Mouse (Mus musculus): ENCODE results near the gene Itpripl2. TPM values are rescaled to one million over a fixed set of nuclear protein-coding genes. Genes with fewer than 3 reads are reported as not detected.

Itpripl2 gene
- polyA plus RNA-seq (2012; rRNA removed), result 2.5 and 3.1 TPM in 2 replicates

DNA sequence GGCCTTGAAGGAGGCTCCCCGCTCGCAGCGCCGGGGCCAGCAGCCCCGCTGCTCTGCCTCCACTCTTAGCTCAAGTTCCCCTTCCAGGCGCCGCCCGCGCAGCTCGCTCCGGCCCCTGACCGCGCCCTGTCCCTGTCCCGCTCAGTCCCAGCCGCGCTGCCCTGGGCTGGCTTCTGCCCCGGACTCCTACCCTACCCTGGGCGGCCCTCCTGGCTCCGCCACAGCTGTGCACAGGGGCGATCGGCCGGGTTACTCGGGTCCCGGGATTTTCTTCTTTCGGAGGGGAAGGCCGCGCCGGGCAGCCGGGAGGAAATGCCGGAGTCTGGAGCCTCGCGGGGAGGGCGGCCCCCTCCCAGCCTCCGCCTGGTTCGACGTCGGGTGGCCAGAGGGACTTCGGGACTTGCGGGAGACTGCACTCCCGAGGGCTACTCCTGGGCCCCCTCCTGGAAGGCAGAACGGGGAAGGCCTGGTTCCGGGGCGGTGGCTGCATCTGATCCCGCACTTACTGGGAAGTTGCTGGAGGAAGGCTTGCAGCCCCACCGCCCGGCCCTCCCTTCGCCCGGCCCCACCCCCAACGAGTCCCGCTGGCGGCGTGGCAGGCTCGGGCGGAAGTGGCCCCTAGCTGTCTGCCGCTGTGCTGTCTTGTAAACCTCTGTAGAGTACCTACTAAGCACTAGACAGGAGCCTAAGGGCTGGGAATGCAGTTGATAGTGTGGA is at the start of gene Itpripl2:
Itpripl2 (minus strand) TSS at position 545 of the 717 bp plus-strand sequence.
- DNase-seq (ENCODE audit: extremely low spot score in 1 of 2, low spot score in 1 of 2), result peak in 1 of 2 experiments; percentile 21

- DNase-seq (ENCODE audit: extremely low spot score in 1 of 2, low spot score in 1 of 2), result no peak
Observed at GRCm38 (mm10) chr7:118535076-118535475, 43.3 kb upstream of the Itpripl2 start.

DNA sequence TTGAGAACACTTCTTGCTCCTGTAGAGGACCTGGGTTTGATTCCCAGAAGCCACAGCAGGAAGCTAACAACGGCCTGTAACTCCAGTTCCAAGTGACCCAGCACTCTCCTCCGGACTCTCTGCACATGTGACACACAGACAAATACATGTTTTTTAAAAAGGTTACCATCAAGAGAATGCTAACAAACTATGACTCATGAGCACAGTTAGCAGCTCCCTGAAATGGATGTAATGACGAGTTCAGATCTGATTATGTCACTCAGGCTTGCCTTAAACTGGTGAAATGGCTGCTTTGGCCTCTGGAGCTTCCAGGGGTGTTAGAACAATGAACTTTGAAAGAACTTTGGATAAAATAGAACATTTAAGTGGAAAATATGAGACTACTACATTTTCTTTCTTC is 42.6 kb upstream of the Itpripl2 start:
- DNase-seq (ENCODE audit: extremely low spot score in 1 of 2, low spot score in 1 of 2), result no peak

- DNase-seq (ENCODE audit: extremely low spot score in 1 of 2, low spot score in 1 of 2), result peak; percentile 93 to 98
Observed at GRCm38 (mm10) chr7:118533178-118533578, 41.4 kb upstream of the Itpripl2 start, which contains the start of gene Coq7. Gene Coq7 (minus strand): TSS chr7:118533356.

DNA sequence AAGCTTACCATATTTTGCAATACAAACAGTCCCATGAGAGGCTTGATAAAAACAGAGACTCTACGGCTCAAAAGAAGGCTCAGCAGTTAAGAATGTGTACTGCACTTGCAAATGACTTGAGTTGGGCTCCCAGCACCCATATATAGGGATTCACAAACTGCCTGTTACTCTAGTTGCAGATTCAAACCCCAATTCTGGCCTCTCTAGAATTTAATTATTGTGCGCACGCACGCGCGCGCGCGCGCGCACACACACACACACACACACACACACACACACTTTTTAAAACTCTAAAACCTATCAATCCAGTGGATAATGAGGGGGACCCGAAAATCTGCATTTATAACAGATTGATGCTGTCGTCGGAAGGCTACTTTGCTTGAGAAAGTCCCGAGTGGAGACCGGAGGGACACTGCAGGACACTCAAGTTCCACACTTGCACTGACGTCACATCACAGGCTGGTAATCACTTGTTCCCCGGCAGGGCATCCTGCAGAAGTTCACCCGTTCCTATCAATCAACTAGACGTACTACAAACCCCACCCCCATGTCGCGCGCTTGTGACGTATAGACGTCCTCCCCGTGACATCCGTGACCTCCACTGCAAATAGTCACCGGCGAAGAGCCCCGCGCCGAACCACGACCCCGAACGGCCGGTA is 40.9 kb upstream of the Itpripl2 start:
- peak; percentile 95 to 99 for DNase-seq (ENCODE audit: extremely low spot score in 1 of 2, low spot score in 1 of 2)

DNA sequence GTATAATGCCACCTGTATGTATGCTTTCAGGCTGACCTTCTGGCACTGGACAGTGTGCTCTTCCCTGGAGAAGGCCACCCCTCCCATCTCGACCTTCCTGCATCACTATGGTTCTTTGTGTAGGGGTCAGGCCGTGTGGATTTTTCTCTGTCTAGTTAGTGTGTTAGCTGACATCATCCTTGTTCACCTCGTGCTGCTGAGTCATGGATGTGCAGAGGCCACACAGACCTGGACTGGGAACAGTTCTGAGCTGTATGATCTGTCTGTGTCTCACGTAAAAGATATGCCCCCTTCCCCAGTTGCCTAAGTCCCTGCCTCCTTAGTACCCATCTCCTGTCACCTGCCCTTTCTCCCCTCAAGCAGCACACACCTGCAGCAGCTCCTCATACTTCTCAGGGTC is 35.2 kb upstream of the Itpripl2 start:
- no peak for DNase-seq (ENCODE audit: extremely low spot score in 1 of 2, low spot score in 1 of 2)

GRCm38 (mm10) chr7:118522077-118522476 is 30.3 kb upstream of the Itpripl2 start:
- no peak for DNase-seq (ENCODE audit: extremely low spot score in 1 of 2, low spot score in 1 of 2)

DNA sequence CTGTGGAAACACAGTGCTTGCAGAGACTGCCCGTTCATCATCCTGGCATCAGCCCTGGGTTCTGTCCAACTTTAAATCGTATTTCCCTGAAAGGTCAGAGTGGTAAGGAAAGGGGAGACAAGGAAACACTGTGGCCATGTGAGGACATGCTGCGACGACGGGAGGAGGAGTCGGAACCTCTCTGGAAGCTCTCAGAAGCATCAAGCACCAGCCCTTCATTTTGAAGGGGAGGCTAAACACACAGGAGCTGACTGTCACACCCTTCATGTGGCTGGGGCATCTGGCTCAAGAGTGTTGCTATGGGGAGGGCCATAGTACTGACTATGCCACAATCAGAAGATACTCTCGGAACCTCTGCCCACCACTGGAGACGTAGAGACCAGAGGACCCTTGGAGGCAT is 27.9 kb upstream of the Itpripl2 start:
- DNase-seq (ENCODE audit: extremely low spot score in 1 of 2, low spot score in 1 of 2), result no peak

DNA sequence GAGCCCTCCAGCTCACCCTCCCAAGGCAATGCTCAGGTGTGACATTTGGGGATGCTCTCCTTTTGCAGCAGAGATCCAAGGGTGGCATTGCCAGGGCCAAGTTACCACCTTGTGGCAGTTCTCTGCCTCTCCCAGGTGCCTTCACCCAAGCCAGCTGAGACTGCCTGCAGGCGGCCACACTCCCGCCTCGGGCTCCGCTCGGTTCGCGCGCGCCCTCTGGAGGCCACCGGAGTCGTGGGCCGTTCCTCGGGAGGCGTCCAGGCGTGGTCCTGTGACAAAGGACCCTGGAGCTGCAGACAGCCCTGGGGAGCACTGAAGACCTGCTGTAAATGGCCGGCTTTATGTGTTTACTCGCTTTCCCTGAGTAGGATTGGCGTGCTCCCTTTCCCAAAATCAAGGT is 26.9 kb upstream of the Itpripl2 start:
- DNase-seq (ENCODE audit: extremely low spot score in 1 of 2, low spot score in 1 of 2), result peak in 1 of 2 experiments; percentile 80

DNA sequence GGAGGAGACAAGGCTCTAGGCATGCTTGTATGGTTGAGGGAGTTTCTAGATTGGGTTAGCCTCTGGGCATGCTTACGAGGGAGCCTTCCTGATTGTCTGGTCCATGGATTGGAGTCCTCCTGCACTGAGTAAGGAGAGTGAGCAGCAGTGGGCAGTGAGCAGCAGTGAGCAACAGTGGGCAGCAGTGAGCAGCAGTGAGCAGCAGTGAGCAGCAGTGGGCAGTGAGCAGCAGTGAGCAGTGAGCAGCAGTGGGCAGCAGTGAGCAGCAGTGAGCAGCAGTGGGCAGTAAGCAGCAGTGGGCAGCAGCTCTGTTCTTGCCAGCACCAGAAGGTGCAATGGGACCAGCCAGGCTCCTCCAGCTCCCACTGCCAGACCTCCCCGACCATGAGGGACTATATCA is 26.0 kb upstream of the Itpripl2 start:
- no peak for DNase-seq (ENCODE audit: extremely low spot score in 1 of 2, low spot score in 1 of 2)

- DNase-seq (ENCODE audit: extremely low spot score in 1 of 2, low spot score in 1 of 2), result no peak
Observed at GRCm38 (mm10) chr7:118508556-118508955, 16.8 kb upstream of the Itpripl2 start.

DNA sequence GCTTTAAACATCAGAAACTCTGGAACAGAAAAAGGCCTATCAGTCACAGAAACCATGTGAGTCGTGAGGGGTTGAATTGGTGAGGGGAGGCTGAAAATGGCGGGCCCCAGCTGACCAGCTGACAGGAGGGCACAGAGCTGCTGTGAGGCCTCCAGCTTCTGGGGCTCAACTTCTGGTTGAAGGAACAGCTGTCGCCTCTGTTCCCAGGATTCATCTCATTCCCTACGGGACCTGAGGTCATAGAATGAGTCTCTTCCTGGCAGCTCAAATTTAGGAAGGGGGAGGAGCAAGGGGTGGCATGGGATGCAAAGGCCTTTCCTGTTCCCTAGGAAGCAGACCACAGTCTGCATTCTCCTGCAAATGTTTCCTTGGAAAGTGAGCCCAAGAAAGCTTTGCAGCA is 12.1 kb upstream of the Itpripl2 start:
- DNase-seq (ENCODE audit: extremely low spot score in 1 of 2, low spot score in 1 of 2), result no peak

DNA sequence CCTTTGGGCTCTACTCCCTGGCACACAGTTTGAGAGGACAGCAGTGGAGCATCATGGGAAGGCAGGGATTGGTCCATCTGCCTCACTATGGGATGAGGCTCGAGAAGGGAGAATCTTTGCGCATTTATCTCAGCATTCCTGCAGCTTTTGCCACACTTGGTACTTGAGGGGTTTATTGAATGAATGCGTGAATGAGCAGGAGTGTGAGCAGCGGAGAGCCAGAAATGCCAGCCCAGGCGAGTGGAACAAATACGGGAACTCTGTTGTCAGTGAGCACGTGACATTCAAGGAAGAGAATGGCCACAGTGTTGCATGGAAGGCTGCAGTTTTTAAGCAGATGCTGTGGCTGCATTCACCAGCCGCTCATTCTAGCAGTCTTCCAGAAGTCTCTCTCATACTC is 10.6 kb upstream of the Itpripl2 start:
- no peak for DNase-seq (ENCODE audit: extremely low spot score in 1 of 2, low spot score in 1 of 2)

GRCm38 (mm10) chr7:118499784-118500435 is 8.1 kb upstream of the Itpripl2 start:
- no peak for DNase-seq (ENCODE audit: extremely low spot score in 1 of 2, low spot score in 1 of 2)

GRCm38 (mm10) chr7:118498984-118499783 is 7.4 kb upstream of the Itpripl2 start:
- DNase-seq (ENCODE audit: extremely low spot score in 1 of 2, low spot score in 1 of 2), result no peak

DNA sequence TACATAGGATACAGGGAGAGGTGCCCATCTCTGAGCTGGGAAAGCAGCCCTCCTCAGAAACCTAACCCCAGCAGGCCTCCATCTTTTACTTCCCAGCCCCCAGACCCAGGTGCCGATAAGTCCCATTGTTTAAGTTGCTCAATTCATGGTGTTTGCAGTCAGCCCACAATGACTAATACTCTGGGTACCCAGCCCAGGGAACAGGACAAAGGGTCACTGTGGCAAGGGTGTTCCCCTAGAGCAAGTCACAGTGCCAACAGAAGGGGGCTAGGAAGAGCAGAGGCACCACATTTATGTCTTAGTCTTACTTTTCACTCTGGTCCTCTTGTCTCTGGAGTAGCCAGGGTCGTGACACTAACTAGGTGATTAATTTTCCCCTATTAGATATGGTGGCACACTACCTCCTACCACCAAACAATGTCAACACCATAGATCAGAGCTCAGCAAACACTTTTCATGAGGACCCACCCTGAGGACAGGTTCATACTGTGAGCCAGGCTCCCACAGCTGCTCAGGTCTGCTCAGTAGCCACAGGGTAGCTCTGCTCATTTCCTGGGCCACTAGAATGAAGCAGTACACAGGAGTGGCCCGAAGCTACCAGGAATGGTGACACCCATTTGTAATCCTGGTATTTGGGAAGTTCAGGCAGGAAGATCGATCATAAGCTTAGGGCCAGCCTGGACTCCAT is 3.3 kb upstream of the Itpripl2 start:
- no peak for DNase-seq (ENCODE audit: extremely low spot score in 1 of 2, low spot score in 1 of 2)

GRCm38 (mm10) chr7:118493892-118494291 is 2.1 kb upstream of the Itpripl2 start:
- no peak for DNase-seq (ENCODE audit: extremely low spot score in 1 of 2, low spot score in 1 of 2)

DNA sequence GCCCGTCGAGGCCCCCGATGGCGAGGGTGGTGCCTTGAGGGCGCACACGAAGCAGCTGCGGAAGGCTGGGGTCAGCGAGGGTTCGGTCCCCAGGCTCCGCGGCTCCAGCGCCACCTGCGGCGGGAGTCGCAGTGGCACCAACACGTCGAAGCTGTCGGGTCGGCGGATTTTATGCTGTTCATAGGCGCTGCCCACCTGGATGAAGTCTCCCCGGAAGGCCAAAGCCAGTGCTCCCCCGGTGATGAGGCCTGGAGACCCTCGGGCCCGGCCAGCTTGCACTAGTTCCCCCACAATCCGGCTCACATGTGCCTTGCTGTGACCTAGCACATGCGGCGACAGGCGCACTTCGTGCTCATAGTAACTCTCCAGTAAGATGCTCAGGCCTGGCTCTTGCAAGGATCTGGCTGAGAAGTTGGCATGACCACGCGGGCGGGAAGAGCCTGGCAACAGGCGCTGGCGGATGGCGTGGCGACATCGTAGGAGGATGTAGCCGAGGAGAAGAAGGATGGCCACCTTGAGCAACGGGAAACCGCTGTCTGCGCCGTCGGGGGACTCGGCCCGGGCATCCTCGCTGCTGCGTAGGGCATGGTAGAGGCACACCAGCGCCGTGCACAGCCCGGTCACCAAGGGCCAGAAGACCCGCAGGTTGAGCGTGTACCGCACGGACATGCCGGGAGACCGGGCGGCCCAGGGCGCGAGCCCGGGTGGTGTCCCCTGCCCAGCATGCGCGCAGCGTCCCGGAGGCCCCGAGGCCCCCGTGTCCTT is 927 bp downstream of the Itpripl2 start:
- peak in 1 of 2 experiments; percentile 10 for DNase-seq (ENCODE audit: extremely low spot score in 1 of 2, low spot score in 1 of 2)
